Mouse (Mus musculus): ENCODE data around the gene Olfr733.

Olfr733 gene

GRCm38 (mm10) chr14:50301422-50301821 lies at the start of gene Olfr733:
Gene Olfr733, minus strand, starts transcription at chr14:50301522.
- no peak for DNase-seq (ENCODE audit: low read depth, low spot score)

- no peak for DNase-seq (ENCODE audit: low read depth, low spot score)
Observed at GRCm38 (mm10) chr14:50348796-50349195, 47.5 kb upstream of the Olfr733 start, which contains the start of gene Olfr735. Gene Olfr735, minus strand, starts transcription at chr14:50348872.

- no peak for DNase-seq (ENCODE audit: low read depth, low spot score)
Observed at GRCm38 (mm10) chr14:50326661-50327060, 25.3 kb upstream of the Olfr733 start, which contains the start of gene Olfr734. Gene Olfr734, minus strand, starts transcription at chr14:50326761.

- no peak for DNase-seq (ENCODE audit: low read depth, low spot score)
Observed at GRCm38 (mm10) chr14:50284106-50284505, 17.2 kb downstream of the Olfr733 start, which contains the start of gene Olfr732. Gene Olfr732, minus strand, starts transcription at chr14:50284206.

All from R1 (cell line).